Mouse (Mus musculus) c-Kit-positive CD71-positive TER-119-negative erythroid progenitor cells, embryonic 14.5 days (primary cell): ENCODE data around the gene Mmp2.

ENCODE experiments used
- DNase-seq: peaks from one replicate; pipeline ENCODE4 v3.0.0-alpha.2; 2013; ENCODE audit warnings: low read depth

The Mmp2 gene

GRCm38 (mm10) chr8:92896611-92897010, 69.5 kb downstream of the Mmp2 start:
- DNase-seq = no peak

- DNase-seq = no peak
Measured at GRCm38 (mm10) chr8:92897794-92898193, 70.7 kb downstream of the Mmp2 start.

DNA sequence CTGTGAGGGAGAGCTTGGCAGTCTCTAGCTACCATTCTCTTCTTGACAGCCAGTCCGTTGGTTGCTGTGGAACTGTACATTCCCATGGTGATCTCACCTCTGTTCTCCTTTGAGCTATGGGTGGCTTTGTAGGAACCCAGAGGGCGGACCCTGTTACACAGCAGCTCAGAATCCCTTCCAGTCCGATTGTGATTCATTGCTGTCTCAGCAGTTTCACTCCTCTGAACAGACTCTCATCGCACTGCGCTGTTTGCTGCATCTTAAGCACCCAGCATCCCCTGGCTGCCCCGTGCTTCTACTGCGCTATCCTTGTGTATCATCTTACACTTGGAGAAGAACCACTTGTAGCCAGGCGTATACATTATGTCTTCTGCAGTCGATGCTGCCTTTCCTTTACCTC, 72.5 kb downstream of the Mmp2 start:
- DNase-seq = no peak

DNA sequence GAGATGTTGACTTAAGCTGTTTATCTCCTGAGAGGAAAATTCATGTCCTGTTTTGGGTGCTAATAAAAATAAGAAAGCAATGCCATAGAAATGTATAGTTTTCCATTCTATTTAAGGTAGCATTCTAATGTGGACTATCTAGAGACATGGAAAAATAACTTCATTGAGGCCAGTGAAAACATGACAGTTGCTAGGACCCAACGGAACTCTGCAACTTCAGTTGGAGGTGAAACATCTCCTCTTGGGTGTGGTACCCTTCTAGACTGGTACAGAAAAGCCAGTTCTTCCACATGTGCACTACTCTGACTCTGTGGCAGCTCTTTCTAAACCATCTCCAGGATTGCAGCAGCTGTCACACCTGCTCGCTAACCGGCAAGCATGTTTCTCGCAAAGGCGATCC, 74.0 kb downstream of the Mmp2 start, which contains the start of gene Capns2:
Gene Capns2, plus strand, starts transcription at position 301 of the 400 bp plus-strand sequence.
- no peak for DNase-seq

GRCm38 (mm10) chr8:92902981-92903380, 75.9 kb downstream of the Mmp2 start:
- no peak for DNase-seq
